Mouse (Mus musculus): ENCODE measurements at regions not wholly inside any gene's neighbourhood (a gene's known extent, or its start where the extent isn't known, plus 50 kb on each side); places are given as distances from the start of the nearest gene placed in this dataset.
A peak's percentile ranks its signal among the peaks of the same experiment; 100 is the strongest.

DNA sequence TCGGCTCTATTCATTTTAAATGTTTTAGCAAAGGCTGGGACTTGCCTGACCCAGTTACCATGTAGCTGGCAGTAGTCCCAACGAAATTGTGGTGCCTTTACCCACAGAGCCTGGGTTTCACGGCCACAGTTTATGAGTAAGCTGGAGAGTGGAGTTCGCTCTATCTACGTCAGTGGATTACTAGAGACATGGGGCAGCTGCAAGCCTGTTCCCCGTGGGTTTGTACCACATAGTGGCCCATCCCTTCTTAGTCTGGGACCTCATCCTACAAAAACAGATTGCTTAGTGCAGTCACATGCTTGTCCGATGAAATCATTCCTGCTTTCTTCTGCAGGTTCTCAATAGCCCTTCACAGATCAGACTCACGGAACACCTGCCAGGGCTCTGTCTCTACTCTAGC is 123.7 kb downstream of the Rdh14 start:
- no peaks in the 10 kb centered on the region for H3K27me3 ChIP-seq (replicated peaks; ENCODE audit: control insufficient read depth, insufficient read depth, low read length)
- no peaks in the 10 kb centered on the region for H3K4me1 ChIP-seq (replicated peaks; ENCODE audit: control insufficient read depth, insufficient read depth, low read length)
- H3K4me3 ChIP-seq (ENCODE audit: low read depth, low read length): no peak overlapping the region
- ATAC-seq (replicated peaks; ENCODE audit: low FRiP score, low TSS enrichment, low read depth) (no peak), DNase-seq (ENCODE audit: low spot score) (no peak)
- H3K9me3 ChIP-seq (ENCODE audit: control insufficient read depth, low read length): no peaks in the 10 kb centered on the region
- no peaks in the 10 kb centered on the region for H3K36me3 ChIP-seq (ENCODE audit: control insufficient read depth, insufficient read depth, low read length)
- H3K27ac ChIP-seq (ENCODE audit: low read depth): no peak overlapping the region
- H3K4me2 ChIP-seq (ENCODE audit: low read length): no peak overlapping the region
- WGBS: 78% methylated on average over 8 of the region's 8 CpGs
- H3K9ac ChIP-seq (ENCODE audit: low read length): no peak overlapping the region

DNA sequence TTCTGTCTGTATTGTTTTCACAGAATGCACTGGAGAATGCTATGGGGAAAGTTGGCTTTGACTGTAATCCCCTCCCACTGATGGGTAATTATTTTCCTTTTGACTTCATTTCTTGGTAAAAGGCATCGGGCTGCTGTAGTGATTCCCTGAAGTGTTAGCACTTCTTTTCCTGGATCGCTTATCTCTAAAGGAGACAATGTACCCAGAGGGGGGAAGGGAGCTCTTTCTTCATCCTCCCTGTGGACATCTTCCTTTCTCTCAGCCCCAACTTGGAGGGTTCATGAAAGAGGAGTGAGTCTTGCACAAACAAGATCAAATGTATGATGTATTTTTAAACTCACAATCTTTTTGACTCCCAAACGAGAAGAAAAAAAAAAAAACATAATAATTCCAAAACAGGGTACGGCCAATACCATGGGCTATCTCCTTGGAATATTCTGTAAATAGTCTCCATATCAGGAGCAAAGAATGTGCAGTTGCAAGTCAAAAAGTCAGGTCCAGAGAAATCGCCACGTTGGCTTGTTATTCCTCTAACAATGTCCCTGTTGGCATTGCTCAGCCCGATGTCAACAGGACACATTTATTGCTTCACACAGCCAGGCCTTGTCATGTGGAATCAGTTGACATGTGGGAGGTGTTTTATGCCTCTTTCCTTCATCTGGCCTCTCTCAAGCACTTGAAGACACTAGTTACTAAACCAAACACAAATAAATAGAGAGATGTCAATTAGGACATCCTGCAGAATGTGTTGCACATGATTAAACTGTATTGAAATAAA is 134.1 kb downstream of the Rdh14 start:
- 44% methylated on average over 7 of the region's 7 CpGs for WGBS
- Histone ChIP-seq H3K4me1 (replicated peaks; ENCODE audit: control insufficient read depth, insufficient read depth, low read length) (no peaks in the 10 kb centered on the region), H3K27ac (ENCODE audit: low read depth) (no peak overlapping the region), H3K27me3 (replicated peaks; ENCODE audit: control insufficient read depth, insufficient read depth, low read length) (no peaks in the 10 kb centered on the region), H3K4me3 (ENCODE audit: low read depth, low read length) (no peak overlapping the region), H3K9me3 (ENCODE audit: control insufficient read depth, low read length) (no peaks in the 10 kb centered on the region), H3K9ac (ENCODE audit: low read length) (no peak overlapping the region), H3K36me3 (ENCODE audit: control insufficient read depth, insufficient read depth, low read length) (no peaks in the 10 kb centered on the region), H3K4me2 (ENCODE audit: low read length) (no peak overlapping the region)
- ATAC-seq (replicated peaks; ENCODE audit: low FRiP score, low TSS enrichment, low read depth) (no peak), DNase-seq (ENCODE audit: low spot score) (no peak)

DNA sequence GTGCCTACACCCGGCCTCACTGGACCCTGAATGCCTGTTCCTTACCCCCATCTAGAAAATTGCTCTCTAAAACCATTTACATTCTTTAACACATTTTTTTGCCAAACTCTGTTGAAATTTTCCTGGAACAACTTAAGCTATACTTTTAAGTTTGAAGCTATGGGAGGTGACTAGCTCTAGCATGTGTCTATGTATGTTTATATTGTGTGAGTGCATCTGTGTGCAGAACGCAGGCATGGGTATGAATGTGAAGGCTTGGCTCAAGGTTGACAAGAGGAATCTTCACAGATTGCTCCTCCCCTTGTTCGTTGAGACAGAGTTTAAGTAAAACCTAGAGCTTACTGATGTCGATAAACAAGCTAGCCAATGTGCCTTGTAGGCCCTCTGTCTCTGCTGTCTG is 135.4 kb downstream of the Rdh14 start:
- ATAC-seq (replicated peaks; ENCODE audit: low FRiP score, low TSS enrichment, low read depth) (no peak), DNase-seq (ENCODE audit: low spot score) (no peak)
- 66% methylated on average over 4 of the region's 4 CpGs for WGBS
- Histone ChIP-seq H3K4me3 (ENCODE audit: low read depth, low read length) (no peak overlapping the region), H3K27me3 (replicated peaks; ENCODE audit: control insufficient read depth, insufficient read depth, low read length) (no peaks in the 10 kb centered on the region), H3K9me3 (ENCODE audit: control insufficient read depth, low read length) (no peaks in the 10 kb centered on the region), H3K9ac (ENCODE audit: low read length) (no peak overlapping the region), H3K36me3 (ENCODE audit: control insufficient read depth, insufficient read depth, low read length) (no peaks in the 10 kb centered on the region), H3K4me2 (ENCODE audit: low read length) (no peak overlapping the region), H3K4me1 (replicated peaks; ENCODE audit: control insufficient read depth, insufficient read depth, low read length) (no peaks in the 10 kb centered on the region), H3K27ac (ENCODE audit: low read depth) (no peak overlapping the region)

DNA sequence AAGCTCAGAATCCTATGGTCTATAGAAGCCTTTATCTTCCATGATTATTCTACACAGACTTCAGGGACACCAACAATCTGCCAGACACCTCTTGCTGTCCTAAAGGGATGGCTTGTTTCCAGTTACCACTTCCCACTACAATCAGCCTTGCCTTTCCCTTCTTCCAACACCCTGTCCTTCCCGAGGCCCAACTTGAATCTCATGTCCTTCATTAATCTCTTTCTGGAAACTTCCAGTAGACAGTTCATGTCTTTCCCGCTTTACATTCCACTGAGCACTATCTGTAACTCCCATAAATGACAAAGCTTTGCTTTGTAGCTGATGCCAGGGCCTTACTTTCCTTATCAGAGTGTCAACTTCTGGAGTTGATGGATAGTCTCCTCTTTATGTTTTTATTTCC is 138.5 kb downstream of the Rdh14 start:
- Histone ChIP-seq H3K9ac (ENCODE audit: low read length) (no peak overlapping the region), H3K4me1 (replicated peaks; ENCODE audit: control insufficient read depth, insufficient read depth, low read length) (no peaks in the 10 kb centered on the region), H3K27me3 (replicated peaks; ENCODE audit: control insufficient read depth, insufficient read depth, low read length) (no peaks in the 10 kb centered on the region), H3K4me2 (ENCODE audit: low read length) (no peak overlapping the region), H3K9me3 (ENCODE audit: control insufficient read depth, low read length) (no peaks in the 10 kb centered on the region), H3K4me3 (ENCODE audit: low read depth, low read length) (no peak overlapping the region), H3K36me3 (ENCODE audit: control insufficient read depth, insufficient read depth, low read length) (no peaks in the 10 kb centered on the region), H3K27ac (ENCODE audit: low read depth) (no peak overlapping the region)
- WGBS: 65% methylated on average over 2 of the region's 2 CpGs
- DNase-seq (ENCODE audit: low spot score) (no peak), ATAC-seq (replicated peaks; ENCODE audit: low FRiP score, low TSS enrichment, low read depth) (no peak)

DNA sequence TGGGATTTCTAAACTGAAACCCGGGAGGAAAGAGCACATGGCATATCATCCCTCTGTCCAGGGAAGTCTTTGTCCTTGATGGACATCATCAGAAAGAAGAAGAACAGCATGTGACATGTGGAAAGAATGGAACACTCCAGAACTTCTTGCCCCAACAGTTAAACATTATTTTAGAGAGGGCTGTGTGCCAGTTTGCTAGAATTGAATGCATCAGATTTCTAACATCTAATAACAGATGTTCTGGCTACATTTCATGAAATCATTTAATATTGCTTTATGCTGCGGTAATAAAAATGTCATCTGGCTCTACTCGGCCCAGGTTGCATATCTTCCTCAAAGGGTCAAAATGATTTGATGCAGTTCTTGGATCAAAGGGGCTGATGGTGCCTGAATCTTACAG is 140.4 kb downstream of the Rdh14 start:
- DNase-seq (ENCODE audit: low spot score) (no peak), ATAC-seq (replicated peaks; ENCODE audit: low FRiP score, low TSS enrichment, low read depth) (no peak)
- Histone ChIP-seq H3K9ac (ENCODE audit: low read length) (no peak overlapping the region), H3K4me2 (ENCODE audit: low read length) (no peak overlapping the region), H3K9me3 (ENCODE audit: control insufficient read depth, low read length) (no peaks in the 10 kb centered on the region), H3K27me3 (replicated peaks; ENCODE audit: control insufficient read depth, insufficient read depth, low read length) (no peaks in the 10 kb centered on the region), H3K27ac (ENCODE audit: low read depth) (no peak overlapping the region), H3K36me3 (ENCODE audit: control insufficient read depth, insufficient read depth, low read length) (no peaks in the 10 kb centered on the region), H3K4me3 (ENCODE audit: low read depth, low read length) (no peak overlapping the region), H3K4me1 (replicated peaks; ENCODE audit: control insufficient read depth, insufficient read depth, low read length) (no peaks in the 10 kb centered on the region)
- WGBS: 76% methylated on average over 3 of the region's 3 CpGs

DNA sequence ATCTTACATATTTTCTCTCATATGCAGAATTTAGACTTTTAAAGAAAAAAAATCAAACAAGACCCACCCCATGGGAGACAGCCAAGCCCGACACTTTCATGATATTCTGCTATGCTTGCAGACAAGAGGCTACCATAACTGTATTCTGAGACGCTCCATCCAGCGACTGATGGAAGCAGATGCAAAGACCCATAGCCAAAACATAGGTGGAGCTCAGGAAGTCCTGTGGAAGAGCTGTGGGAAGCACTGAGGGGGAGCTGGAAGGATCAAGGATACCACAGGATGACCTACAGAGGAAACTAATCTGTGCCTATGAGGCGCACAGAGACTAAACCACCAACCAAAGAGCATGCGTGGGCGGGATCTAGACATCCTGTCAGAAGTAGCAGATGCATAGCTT is 143.4 kb downstream of the Rdh14 start:
- H3K4me1 ChIP-seq (replicated peaks; ENCODE audit: control insufficient read depth, insufficient read depth, low read length): no peaks in the 10 kb centered on the region
- DNase-seq (ENCODE audit: low spot score) (no peak), ATAC-seq (replicated peaks; ENCODE audit: low FRiP score, low TSS enrichment, low read depth) (no peak)
- H3K9ac ChIP-seq (ENCODE audit: low read length): no peak overlapping the region
- no peak overlapping the region for H3K27ac ChIP-seq (ENCODE audit: low read depth)
- WGBS: 87% methylated on average over 6 of the region's 6 CpGs
- H3K27me3 ChIP-seq (replicated peaks; ENCODE audit: control insufficient read depth, insufficient read depth, low read length): no peaks in the 10 kb centered on the region
- no peak overlapping the region for H3K4me3 ChIP-seq (ENCODE audit: low read depth, low read length)
- H3K9me3 ChIP-seq (ENCODE audit: control insufficient read depth, low read length): no peaks in the 10 kb centered on the region
- no peak overlapping the region for H3K4me2 ChIP-seq (ENCODE audit: low read length)
- H3K36me3 ChIP-seq (ENCODE audit: control insufficient read depth, insufficient read depth, low read length): no peaks in the 10 kb centered on the region

DNA sequence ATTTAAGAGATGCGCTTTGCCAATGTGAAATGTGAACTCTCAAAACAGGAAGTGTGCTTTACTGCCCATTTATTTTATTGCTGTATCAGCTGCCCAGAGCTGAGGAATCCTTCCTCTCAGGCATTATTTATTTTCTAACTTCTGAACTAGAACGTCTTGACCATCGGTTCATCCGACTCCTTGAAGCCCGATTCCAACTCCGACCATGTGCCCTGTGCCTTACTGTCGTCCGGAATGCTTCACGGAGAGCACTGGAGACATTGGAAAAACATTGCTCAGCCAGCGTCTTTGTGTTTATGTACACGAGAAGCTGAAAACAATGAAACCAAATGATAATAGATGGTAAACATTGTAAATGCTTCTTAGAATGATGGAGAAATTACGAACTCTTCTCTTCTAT is 145.7 kb downstream of the Rdh14 start:
- Histone ChIP-seq H3K27ac (ENCODE audit: low read depth) (no peak overlapping the region), H3K4me2 (ENCODE audit: low read length) (no peak overlapping the region), H3K4me3 (ENCODE audit: low read depth, low read length) (no peak overlapping the region), H3K9ac (ENCODE audit: low read length) (no peak overlapping the region), H3K4me1 (replicated peaks; ENCODE audit: control insufficient read depth, insufficient read depth, low read length) (no peaks in the 10 kb centered on the region), H3K27me3 (replicated peaks; ENCODE audit: control insufficient read depth, insufficient read depth, low read length) (no peaks in the 10 kb centered on the region), H3K36me3 (ENCODE audit: control insufficient read depth, insufficient read depth, low read length) (no peaks in the 10 kb centered on the region), H3K9me3 (ENCODE audit: control insufficient read depth, low read length) (no peaks in the 10 kb centered on the region)
- DNase-seq (ENCODE audit: low spot score) (no peak), ATAC-seq (replicated peaks; ENCODE audit: low FRiP score, low TSS enrichment, low read depth) (no peak)
- WGBS: 61% methylated on average over 12 of the region's 12 CpGs

DNA sequence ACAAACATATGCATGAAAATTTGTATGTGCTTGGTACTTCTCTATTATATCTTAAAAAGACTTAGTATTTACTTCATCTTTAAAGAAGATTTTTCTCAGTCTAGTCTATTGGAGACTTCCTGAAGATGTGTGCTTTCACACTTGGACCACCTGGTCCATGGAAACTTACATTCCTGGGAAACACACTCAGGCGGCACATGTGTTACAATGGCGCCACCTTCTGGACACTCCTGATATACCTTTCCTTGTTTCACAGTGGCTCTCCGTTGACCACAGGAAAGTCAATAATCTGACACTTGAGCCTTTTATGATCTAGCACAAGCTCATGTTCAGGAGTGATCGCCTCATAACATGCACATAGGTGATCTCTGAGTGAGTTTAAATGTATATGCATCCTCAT is 146.5 kb downstream of the Rdh14 start:
- Histone ChIP-seq H3K9me3 (ENCODE audit: control insufficient read depth, low read length) (no peaks in the 10 kb centered on the region), H3K4me3 (ENCODE audit: low read depth, low read length) (no peak overlapping the region), H3K9ac (ENCODE audit: low read length) (no peak overlapping the region), H3K4me1 (replicated peaks; ENCODE audit: control insufficient read depth, insufficient read depth, low read length) (no peaks in the 10 kb centered on the region), H3K36me3 (ENCODE audit: control insufficient read depth, insufficient read depth, low read length) (no peaks in the 10 kb centered on the region), H3K4me2 (ENCODE audit: low read length) (no peak overlapping the region), H3K27ac (ENCODE audit: low read depth) (no peak overlapping the region), H3K27me3 (replicated peaks; ENCODE audit: control insufficient read depth, insufficient read depth, low read length) (no peaks in the 10 kb centered on the region)
- 2% methylated on average over 4 of the region's 4 CpGs for WGBS
- ATAC-seq (replicated peaks; ENCODE audit: low FRiP score, low TSS enrichment, low read depth) (peak; percentile 36; the same call in 1 of the 2 replicates), DNase-seq (ENCODE audit: low spot score) (peak; percentile 90)

DNA sequence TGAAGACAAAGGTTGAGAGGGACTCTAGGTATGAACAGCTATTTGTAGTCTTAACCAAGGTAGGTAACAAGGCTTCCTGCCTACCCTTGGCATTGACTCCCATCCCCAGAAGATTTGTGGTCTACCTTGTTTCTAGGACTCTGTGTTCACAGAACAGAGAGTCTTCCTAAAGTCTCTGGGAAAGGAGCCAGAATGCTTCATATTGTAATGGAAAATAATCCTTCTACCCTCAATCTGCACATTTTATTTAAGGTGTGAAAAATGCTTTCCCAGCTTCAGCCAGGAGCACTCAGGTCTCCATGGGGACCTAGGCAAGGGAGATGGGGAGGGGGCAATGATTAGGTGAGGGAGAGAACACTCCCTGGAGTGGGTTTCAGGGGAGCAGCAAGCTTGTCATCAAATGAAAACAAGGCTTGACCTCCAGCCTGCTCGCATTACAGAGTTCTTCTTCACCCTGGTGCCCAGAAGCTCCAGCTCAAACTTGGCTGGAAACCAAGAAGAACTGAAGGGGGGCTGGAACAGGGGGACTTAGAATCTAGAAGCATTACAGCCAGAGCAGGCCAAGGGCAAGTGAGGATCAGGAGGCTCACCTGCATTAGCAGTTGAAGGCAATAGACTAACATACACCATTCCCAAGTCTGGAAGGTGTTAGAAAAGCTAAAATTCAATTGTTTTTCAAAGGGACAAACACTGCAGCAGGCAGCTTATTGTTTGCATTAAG is 159.1 kb downstream of the Rdh14 start:
- WGBS: 24% methylated on average over 1 of the region's 1 CpGs
- Histone ChIP-seq H3K27me3 (replicated peaks; ENCODE audit: control insufficient read depth, insufficient read depth, low read length) (no peaks in the 10 kb centered on the region), H3K36me3 (ENCODE audit: control insufficient read depth, insufficient read depth, low read length) (no peaks in the 10 kb centered on the region), H3K27ac (ENCODE audit: low read depth) (no peak overlapping the region), H3K4me3 (ENCODE audit: low read depth, low read length) (no peak overlapping the region), H3K9ac (ENCODE audit: low read length) (no peak overlapping the region), H3K9me3 (ENCODE audit: control insufficient read depth, low read length) (no peaks in the 10 kb centered on the region), H3K4me1 (replicated peaks; ENCODE audit: control insufficient read depth, insufficient read depth, low read length) (no peaks in the 10 kb centered on the region), H3K4me2 (ENCODE audit: low read length) (no peak overlapping the region)
- DNase-seq (ENCODE audit: low spot score) (no peak), ATAC-seq (replicated peaks; ENCODE audit: low FRiP score, low TSS enrichment, low read depth) (no peak)

Data from intestine, embryonic 14.5 days (tissue).